Mouse (Mus musculus) cerebellum, adult 2 months (tissue): Measurements from ENCODE around the gene Nln. TPM values are rescaled to one million over a fixed set of nuclear protein-coding genes. Genes with fewer than 3 reads are reported as not detected.

Source experiments
- DNase-seq, 2 experiments: peaks; one replicate each; pipeline ENCODE4 v3.0.0; 2021
- H3K27ac ChIP-seq: fragments of 200-500 bp; 2 replicates; pipeline ENCODE4 v1.5.1; 2012; ENCODE audit warnings: low read length, control low read depth, inconsistent platforms; ENCODE audit not compliant: insufficient read depth
- H3K27me3 ChIP-seq: fragments of 200-500 bp; 2 replicates; pipeline ENCODE4 v1.6.1; 2012; ENCODE audit warnings: inconsistent platforms, mild to moderate bottlenecking, low read length, moderate library complexity; ENCODE audit not compliant: control insufficient read depth, insufficient read depth
- H3K4me1 ChIP-seq: fragments of 200-500 bp; 2 replicates; pipeline ENCODE4 v1.6.1; 2011; ENCODE audit warnings: low read length; ENCODE audit not compliant: control insufficient read depth, insufficient read depth
- H3K4me3 ChIP-seq: fragments of 200-500 bp; replicated peaks from 2 replicates; pipeline ENCODE3; 2011; ENCODE audit warnings: mild to moderate bottlenecking, low read depth, low read length, control low read depth; ENCODE audit not compliant: insufficient read depth
- CTCF ChIP-seq: fragments of 200-500 bp; IDR thresholded peaks from 2 replicates; pipeline ENCODE4 v1.5.1; 2011; ENCODE audit warnings: low read depth, mild to moderate bottlenecking, control low read depth, low read length, moderate library complexity, borderline replicate concordance; ENCODE audit not compliant: insufficient read depth
- POLR2A ChIP-seq: fragments of 200-500 bp; IDR thresholded peaks from 2 replicates; pipeline ENCODE4 v1.6.1; 2011; ENCODE audit warnings: low read length, control low read depth, borderline replicate concordance; ENCODE audit not compliant: insufficient read depth
- WGBS: fragments of 180-500 bp; shearing (Covaris S2); methylation state at CpG from one replicate; pipeline ENCODE4 v1.1.7; 2018; 5-methylcytosine and 5-hydroxymethylcytosine counted together
- polyA plus RNA-seq: library from polyadenylated mRNA; depleted of rRNA; stranded (reverse); fragments of >200 nt; gene quantifications from 2 replicates; pipeline ENCODE4 v1.2.3, GENCODE M21; 2012; rRNA removed

Gene Nln
- polyA plus RNA-seq: 12.9 and 13.5 TPM in 2 replicates

- TF ChIP-seq CTCF (no peak), POLR2A (no peak)
- Histone ChIP-seq H3K27me3 (no peaks in the 10 kb centered on the region), H3K27ac (no peak within 1 kb of the TSS), H3K4me1 (no peaks in the 10 kb centered on the region), H3K4me3 (peak within 1 kb of the TSS; percentile 98)
- peak; percentile 82 to 83 for DNase-seq
- WGBS: 1% methylated on average over 37 of the region's 44 CpGs
Observed at GRCm38 (mm10) chr13:104109288-104109815, at the start of gene Nln, which contains the start of gene Sgtb. Gene Nln, minus strand, starts transcription at chr13:104109614. Gene Sgtb, plus strand, starts transcription at chr13:104109741.

DNA sequence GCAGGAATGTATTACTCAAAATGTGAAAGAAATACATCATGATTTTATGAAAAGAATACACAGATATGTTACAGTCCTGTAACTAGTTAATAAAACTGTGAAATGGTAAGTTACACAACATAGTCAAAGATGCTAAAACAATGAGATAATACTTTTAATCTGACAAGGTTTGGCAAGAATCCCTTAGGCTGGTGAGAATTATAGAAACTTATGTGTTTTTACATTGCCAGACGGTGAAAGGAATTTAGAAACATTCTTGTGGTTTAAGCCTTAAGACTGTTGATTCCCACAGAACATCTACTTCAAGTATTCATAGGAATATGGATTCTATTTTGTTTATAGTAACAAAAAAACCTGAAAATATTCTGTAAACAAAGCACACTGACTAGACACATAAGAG, 46.3 kb upstream of the Nln start:
- 90% methylated on average over 1 of the region's 1 CpGs for WGBS
- no peaks in the 10 kb centered on the region for H3K4me1 ChIP-seq
- H3K4me3 ChIP-seq: no peak overlapping the region
- H3K27me3 ChIP-seq: no peaks in the 10 kb centered on the region
- H3K27ac ChIP-seq: no peak overlapping the region
- TF ChIP-seq POLR2A (no peak), CTCF (no peak)
- DNase-seq: no peak

DNA sequence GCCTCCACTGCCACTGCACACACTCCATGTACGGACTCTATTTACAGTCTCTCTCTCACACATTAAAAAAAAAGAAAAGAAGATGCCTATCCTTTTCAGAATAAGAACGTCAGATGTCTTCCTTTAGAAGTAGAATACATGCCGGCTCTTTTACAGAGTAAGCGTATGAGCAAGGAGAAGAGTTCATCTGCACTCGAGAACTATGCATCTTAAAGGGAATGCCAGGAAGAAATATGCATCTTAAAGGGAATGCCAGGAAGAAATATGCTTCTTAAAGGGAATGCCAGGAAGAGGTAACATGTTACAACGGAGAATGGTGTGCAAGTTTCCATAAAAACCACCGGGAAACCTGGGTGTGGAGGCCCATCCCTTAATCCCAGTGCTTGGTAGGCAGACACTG, 45.7 kb upstream of the Nln start:
- no peak overlapping the region for H3K27ac ChIP-seq
- H3K27me3 ChIP-seq: no peaks in the 10 kb centered on the region
- no peak for DNase-seq
- TF ChIP-seq POLR2A (no peak), CTCF (no peak)
- no peaks in the 10 kb centered on the region for H3K4me1 ChIP-seq
- no peak overlapping the region for H3K4me3 ChIP-seq
- WGBS: 92% methylated on average over 7 of the region's 7 CpGs

- TF ChIP-seq POLR2A (no peak), CTCF (no peak)
- 96% methylated on average over 5 of the region's 5 CpGs for WGBS
- H3K27ac ChIP-seq: no peak overlapping the region
- no peaks in the 10 kb centered on the region for H3K27me3 ChIP-seq
- no peaks in the 10 kb centered on the region for H3K4me1 ChIP-seq
- DNase-seq: no peak
- H3K4me3 ChIP-seq: no peak overlapping the region
Observed at GRCm38 (mm10) chr13:104154180-104154579, 44.8 kb upstream of the Nln start.

GRCm38 (mm10) chr13:104145646-104146045, 36.2 kb upstream of the Nln start:
- no peak for DNase-seq
- Histone ChIP-seq H3K4me3 (no peak overlapping the region), H3K4me1 (no peaks in the 10 kb centered on the region), H3K27me3 (no peaks in the 10 kb centered on the region), H3K27ac (no peak overlapping the region)
- 87% methylated on average over 3 of the region's 3 CpGs for WGBS
- no peak for TF ChIP-seq CTCF
- TF ChIP-seq POLR2A: no peak

DNA sequence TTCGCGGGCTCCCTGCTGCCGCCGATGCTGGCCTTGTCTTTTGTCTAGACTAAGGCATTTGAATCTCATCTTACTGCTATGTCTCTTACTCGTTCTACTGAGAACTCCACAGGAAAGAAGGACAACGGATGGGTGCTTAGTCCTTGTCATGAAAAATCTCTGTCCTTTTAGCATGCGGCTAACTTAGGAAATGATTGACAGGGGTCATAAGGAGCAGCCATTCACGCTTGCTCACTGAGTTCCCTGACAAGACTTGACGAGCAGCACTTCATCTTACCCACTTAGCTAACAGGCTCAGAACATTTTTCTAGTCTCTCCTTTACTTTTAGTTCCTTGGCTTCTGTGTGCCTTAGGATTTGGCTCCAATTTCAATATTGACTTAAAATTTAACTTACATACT, 35.5 kb upstream of the Nln start:
- no peaks in the 10 kb centered on the region for H3K27me3 ChIP-seq
- TF ChIP-seq CTCF (no peak), POLR2A (no peak)
- H3K4me1 ChIP-seq: no peaks in the 10 kb centered on the region
- H3K27ac ChIP-seq: no peak overlapping the region
- DNase-seq: no peak
- H3K4me3 ChIP-seq: no peak overlapping the region
- 75% methylated on average over 9 of the region's 9 CpGs for WGBS

GRCm38 (mm10) chr13:104139369-104140209, 30.2 kb upstream of the Nln start:
- Histone ChIP-seq H3K27ac (no peak overlapping the region), H3K4me3 (peak overlapping the region; percentile 28), H3K4me1 (no peaks in the 10 kb centered on the region), H3K27me3 (no peaks in the 10 kb centered on the region)
- peak; percentile 69 to 75 for DNase-seq
- 40% methylated on average over 13 of the region's 13 CpGs for WGBS
- TF ChIP-seq CTCF (peak; percentile 67; the same call in 1 of the 2 replicates), POLR2A (0 out of 2 replicates have a peak, but pooled peaks have one; percentile 23)

- 82% methylated on average over 4 of the region's 4 CpGs for WGBS
- no peak for TF ChIP-seq POLR2A
- no peak for TF ChIP-seq CTCF
- Histone ChIP-seq H3K4me3 (no peak overlapping the region), H3K27ac (no peak overlapping the region), H3K27me3 (no peaks in the 10 kb centered on the region), H3K4me1 (no peaks in the 10 kb centered on the region)
- no peak for DNase-seq
Observed at GRCm38 (mm10) chr13:104134510-104135085, 25.2 kb upstream of the Nln start.
